In the genomic region with DNA sequence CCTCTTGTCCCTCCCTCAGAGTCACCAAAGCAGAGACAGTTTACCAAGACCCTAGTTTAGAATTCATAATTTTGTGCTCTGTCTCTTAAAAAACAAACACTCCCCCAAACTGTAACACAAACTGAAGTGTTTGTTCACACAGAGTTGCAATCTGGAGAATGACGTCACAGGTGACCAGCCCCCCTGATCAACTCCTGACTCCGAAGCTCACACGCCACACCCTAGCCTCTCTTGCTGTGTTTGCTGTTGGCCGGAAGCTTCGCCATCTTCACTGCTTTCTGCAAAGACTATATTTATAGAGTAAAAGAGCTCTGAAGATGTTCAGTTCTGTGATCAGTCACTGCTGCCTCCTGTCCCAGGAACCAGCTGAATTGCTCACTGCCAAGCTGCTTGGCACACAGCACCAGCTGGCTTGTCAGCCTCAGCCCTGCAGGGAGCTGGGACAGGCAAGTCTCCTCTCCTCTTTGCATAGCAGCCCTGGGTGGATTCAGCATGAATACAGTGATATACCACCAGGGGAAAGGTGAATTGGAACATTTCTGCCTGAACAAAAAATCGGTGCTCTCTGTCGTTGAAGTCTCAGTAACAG, we compare ENCODE assay signal across 8 mouse cellular contexts. TPM values are rescaled to one million over a fixed set of nuclear protein-coding genes. Genes with fewer than 3 reads are reported as not detected.
DNase-seq lines count a peak whose midpoint lies in the region; ATAC-seq and TF ChIP-seq lines count a peak whose summit lies in the region.

No protein-coding gene starts in this region.

- no peaks in the 10 kb centered on the region for H3K27me3 ChIP-seq in forebrain, embryonic 13.5 days
- H3K27me3 ChIP-seq in forebrain, embryonic 12.5 days, result no peaks in the 10 kb centered on the region
- no peaks in the 10 kb centered on the region; the same call in 1 of the 2 replicates for H3K27me3 ChIP-seq in embryonic facial prominence, embryonic 10.5 days (replicated peaks; ENCODE audit: low read depth, poor library complexity, severe bottlenecking)

- peak; percentile 91; the same call in 1 of the 2 replicates for ATAC-seq in forebrain, embryonic 13.5 days
- ATAC-seq in forebrain, embryonic 12.5 days (ENCODE audit: low FRiP score), result no peak

- WGBS in forebrain, embryonic 13.5 days, result 81% methylated on average over 7 of the region's 7 CpGs
- 84% methylated on average over 7 of the region's 7 CpGs for WGBS in forebrain, embryonic 12.5 days
- 68% methylated on average over 7 of the region's 7 CpGs for WGBS in lung, adult 2 months
- WGBS in embryonic facial prominence, embryonic 10.5 days, result 85% methylated on average over 7 of the region's 7 CpGs

- no peak for TF ChIP-seq CTCF in lung, adult 2 months (IDR thresholded peaks at IDR 0.05; ENCODE audit: insufficient read depth, low read length)
- no peak for TF ChIP-seq CTCF in gastrocnemius, adult 2 months (IDR thresholded peaks at IDR 0.05)

- H3K36me3 ChIP-seq in forebrain, embryonic 13.5 days (ENCODE audit: poor library complexity, severe bottlenecking), result no peaks in the 10 kb centered on the region
- H3K36me3 ChIP-seq in forebrain, embryonic 12.5 days (replicated peaks), result no peaks in the 10 kb centered on the region
- no peaks in the 10 kb centered on the region for H3K36me3 ChIP-seq in embryonic facial prominence, embryonic 10.5 days (replicated peaks)

- DNase-seq in brain, adult 2 months (ENCODE audit: low read depth, low spot score), result peak; percentile 92
- peak; percentile 48 to 61 for DNase-seq in frontal cortex, postnatal 14 days (ENCODE audit: low spot score in 2 of 2)
- peak; percentile 9 for DNase-seq in lung, adult 2 months
- no peak for DNase-seq in embryonic facial prominence, embryonic 10.5 days (ENCODE audit: low spot score)
- DNase-seq in gastrocnemius, adult 2 months, result no peak
- DNase-seq in ovary, postnatal 14 days (ENCODE audit: low spot score), result no peak

- H3K4me3 ChIP-seq in forebrain, embryonic 13.5 days, result no peak overlapping the region
- H3K4me3 ChIP-seq in forebrain, embryonic 12.5 days (replicated peaks), result no peak overlapping the region
- no peak overlapping the region for H3K4me3 ChIP-seq in lung, adult 2 months (replicated peaks; ENCODE audit: extremely low read depth, low read depth, low read length)
- no peak overlapping the region for H3K4me3 ChIP-seq in embryonic facial prominence, embryonic 10.5 days
- no peak overlapping the region for H3K4me3 ChIP-seq in gastrocnemius, adult 2 months

- H3K4me1 ChIP-seq in forebrain, embryonic 13.5 days, result no peaks in the 10 kb centered on the region
- no peaks in the 10 kb centered on the region for H3K4me1 ChIP-seq in forebrain, embryonic 12.5 days
- H3K4me1 ChIP-seq in lung, adult 2 months (ENCODE audit: control insufficient read depth, insufficient read depth, low read length), result peaks cover 5% of the 10 kb centered on the region
- 0 out of 2 replicates have a peak, but pooled peaks cover 8% of the 10 kb centered on the region for H3K4me1 ChIP-seq in embryonic facial prominence, embryonic 10.5 days

- intact Hi-C loops in gastrocnemius, adult 2 months (cut with DNase I), result no loop called here

- no peaks in the 10 kb centered on the region for H3K9me3 ChIP-seq in forebrain, embryonic 13.5 days (replicated peaks)
- no peaks in the 10 kb centered on the region for H3K9me3 ChIP-seq in forebrain, embryonic 12.5 days
- no peaks in the 10 kb centered on the region for H3K9me3 ChIP-seq in embryonic facial prominence, embryonic 10.5 days

- no peak overlapping the region for H3K4me2 ChIP-seq in forebrain, embryonic 13.5 days
- H3K4me2 ChIP-seq in forebrain, embryonic 12.5 days, result no peak overlapping the region

- H3K9ac ChIP-seq in forebrain, embryonic 13.5 days, result no peak overlapping the region
- H3K9ac ChIP-seq in forebrain, embryonic 12.5 days, result no peak overlapping the region

- TF ChIP-seq POLR2A in lung, adult 2 months (IDR thresholded peaks at IDR 0.05; ENCODE audit: borderline replicate concordance, extremely low read depth, low read depth, low read length), result no peak

- H3K27ac ChIP-seq in forebrain, embryonic 13.5 days, result no peak overlapping the region
- H3K27ac ChIP-seq in forebrain, embryonic 12.5 days, result no peak overlapping the region
- no peak overlapping the region for H3K27ac ChIP-seq in embryonic facial prominence, embryonic 10.5 days (replicated peaks)
- no peak overlapping the region for H3K27ac ChIP-seq in gastrocnemius, adult 2 months

RNA-seq across cellular contexts. Expression of a gene that starts 57.3 kb away (rescaled TPM):
- 5.6 and 5.8 TPM in 2 replicates for polyA plus RNA-seq in forebrain, embryonic 13.5 days (2015; fragmentation: Nextera tagmentation; extraction: Ambion mirVana)
- 6.0 and 7.7 TPM in 2 replicates for polyA plus RNA-seq in forebrain, embryonic 12.5 days (2016; fragmentation: Nextera tagmentation; extraction: Ambion mirVana)
- polyA plus RNA-seq in lung, adult 2 months (2012; rRNA removed), result 20.0 and 34.7 TPM in 2 replicates
- polyA plus RNA-seq in embryonic facial prominence, embryonic 10.5 days (2016; fragmentation: Nextera tagmentation; extraction: Ambion mirVana), result 7.4 and 7.6 TPM in 2 replicates
- total RNA-seq in gastrocnemius, adult 2 months (2021), result 1 to 10 TPM; 4.3 to 5.2 TPM

Comparison
In these comparisons a context has a peak if more than half of its experiments do, and no peak if none do; other contexts are left out.
1. DNase-seq: peak in brain, adult 2 months (single experiment), frontal cortex, postnatal 14 days (2 of 2) and lung, adult 2 months (single experiment); none in embryonic facial prominence, embryonic 10.5 days (single experiment), gastrocnemius, adult 2 months (single experiment) and ovary, postnatal 14 days (single experiment).